Mouse (Mus musculus) G1E (cell line): ENCODE data around the gene Lrrc29.

Experiments used
- CTCF ChIP-seq: IDR thresholded peaks from 2 replicates; pipeline ENCODE4 v1.5.1; 2012; ENCODE audit warnings: low read depth, low read length, inconsistent platforms, mixed read lengths
- GATA1 ChIP-seq: IDR thresholded peaks from 2 replicates; pipeline ENCODE4 v1.6.1; 2012; ENCODE audit warnings: borderline replicate concordance, low read length, inconsistent platforms, mixed read lengths
- POLR2AphosphoS5 ChIP-seq: IDR thresholded peaks from 2 replicates; pipeline ENCODE4 v1.6.1; 2012; ENCODE audit warnings: low read depth, low read length, inconsistent platforms; ENCODE audit not compliant: insufficient replicate concordance

- TF ChIP-seq GATA1 (no peak), CTCF (no peak), POLR2AphosphoS5 (no peak)
Observed at GRCm38 (mm10) chr8:105292471-105292870, 33.6 kb downstream of the Lrrc29 start.
